Mouse (Mus musculus) heart, embryonic 10.5 days (tissue): ENCODE results near the gene Ly75. TPM values are rescaled to one million over a fixed set of nuclear protein-coding genes. Genes with fewer than 3 reads are reported as not detected.

Source experiments
- DNase-seq: peaks from one replicate; pipeline ENCODE4 v3.0.0-alpha.2; 2017; ENCODE audit warnings: low spot score
- H3K27ac ChIP-seq: fragments of 300-500 bp; sonication (generic); 2 replicates; pipeline ENCODE4 v1.5.1; 2016; ENCODE audit warnings: mild to moderate bottlenecking
- H3K27me3 ChIP-seq: fragments of 300-500 bp; sonication (generic); 2 replicates; pipeline ENCODE4 v1.6.1; 2016; ENCODE audit warnings: mild to moderate bottlenecking; ENCODE audit not compliant: poor library complexity, insufficient read depth, severe bottlenecking
- H3K36me3 ChIP-seq: fragments of 300-500 bp; sonication (generic); 2 replicates; pipeline ENCODE4 v1.6.1; 2016; ENCODE audit warnings: mild to moderate bottlenecking, moderate library complexity
- H3K4me1 ChIP-seq: fragments of 300-500 bp; sonication (generic); 2 replicates; pipeline ENCODE4 v1.6.1; 2016; ENCODE audit warnings: mild to moderate bottlenecking
- H3K4me3 ChIP-seq: fragments of 300-500 bp; sonication (generic); 2 replicates; pipeline ENCODE4 v1.5.1; 2016; ENCODE audit warnings: mild to moderate bottlenecking, moderate library complexity
- H3K9me3 ChIP-seq: fragments of 300-500 bp; sonication (generic); 2 replicates; pipeline ENCODE4 v1.6.1; 2016; ENCODE audit warnings: mild to moderate bottlenecking, moderate library complexity
- WGBS: fragments of 180-500 bp; shearing (Covaris S2); methylation state at CpG from one replicate; pipeline ENCODE4 v1.1.7; 2016; 5-methylcytosine and 5-hydroxymethylcytosine counted together
- polyA plus RNA-seq: library from polyadenylated mRNA; unstranded; fragments of >200 nt; fragmentation: Nextera tagmentation; extraction: Ambion mirVana; gene quantifications from 2 replicates; pipeline ENCODE4 v1.2.1, GENCODE M21; 2016

The Ly75 gene
- polyA plus RNA-seq, 1 experiment from 2014 or later, result 6.6 TPM

GRCm38 (mm10) chr2:60393786-60394185 lies 10.7 kb upstream of the Ly75 start:
- H3K9me3 ChIP-seq, result no peaks in the 10 kb centered on the region
- peaks cover 19% of the 10 kb centered on the region for H3K4me1 ChIP-seq
- 65% methylated on average over 6 of the region's 6 CpGs for WGBS
- H3K27ac ChIP-seq, result no peak overlapping the region
- no peaks in the 10 kb centered on the region for H3K36me3 ChIP-seq
- no peak overlapping the region for H3K4me3 ChIP-seq
- DNase-seq, result peak; percentile 66
- H3K27me3 ChIP-seq, result no peaks in the 10 kb centered on the region

GRCm38 (mm10) chr2:60392286-60392685 lies 9.2 kb upstream of the Ly75 start:
- Histone ChIP-seq H3K36me3 (no peaks in the 10 kb centered on the region), H3K4me1 (peaks cover 19% of the 10 kb centered on the region), H3K4me3 (no peak overlapping the region), H3K9me3 (no peaks in the 10 kb centered on the region), H3K27ac (no peak overlapping the region), H3K27me3 (no peaks in the 10 kb centered on the region)
- DNase-seq, result peak; percentile 68
- 63% methylated on average over 4 of the region's 4 CpGs for WGBS

GRCm38 (mm10) chr2:60387363-60387762 lies 4.3 kb upstream of the Ly75 start:
- Histone ChIP-seq H3K27ac (no peak overlapping the region), H3K27me3 (no peaks in the 10 kb centered on the region), H3K36me3 (no peaks in the 10 kb centered on the region), H3K4me1 (peaks cover 23% of the 10 kb centered on the region), H3K9me3 (no peaks in the 10 kb centered on the region), H3K4me3 (no peak overlapping the region)
- DNase-seq, result no peak
- WGBS, result 57% methylated on average over 3 of the region's 3 CpGs

- no peaks in the 10 kb centered on the region for H3K36me3 ChIP-seq
- no peak overlapping the region for H3K4me3 ChIP-seq
- DNase-seq, result peak; percentile 47
- H3K9me3 ChIP-seq, result no peaks in the 10 kb centered on the region
- H3K27ac ChIP-seq, result no peak overlapping the region
- H3K4me1 ChIP-seq, result peaks cover 21% of the 10 kb centered on the region
- WGBS, result 63% methylated on average over 2 of the region's 2 CpGs
- H3K27me3 ChIP-seq, result no peaks in the 10 kb centered on the region
Observed at GRCm38 (mm10) chr2:60386835-60387234, 3.7 kb upstream of the Ly75 start.

- peaks cover 11% of the 10 kb centered on the region for H3K4me1 ChIP-seq
- H3K36me3 ChIP-seq, result no peaks in the 10 kb centered on the region
- H3K9me3 ChIP-seq, result no peaks in the 10 kb centered on the region
- H3K4me3 ChIP-seq, result no peak overlapping the region
- H3K27me3 ChIP-seq, result no peaks in the 10 kb centered on the region
- no peak overlapping the region for H3K27ac ChIP-seq
- DNase-seq, result no peak
Observed at GRCm38 (mm10) chr2:60384763-60385085, 1.6 kb upstream of the Ly75 start.

GRCm38 (mm10) chr2:60384083-60384762 lies 1.1 kb upstream of the Ly75 start:
- H3K27me3 ChIP-seq, result no peaks in the 10 kb centered on the region
- H3K27ac ChIP-seq, result no peak overlapping the region
- no peak overlapping the region for H3K4me3 ChIP-seq
- 47% methylated on average over 7 of the region's 7 CpGs for WGBS
- no peaks in the 10 kb centered on the region for H3K9me3 ChIP-seq
- no peak for DNase-seq
- peaks cover 10% of the 10 kb centered on the region for H3K4me1 ChIP-seq
- no peaks in the 10 kb centered on the region for H3K36me3 ChIP-seq

- Histone ChIP-seq H3K9me3 (no peaks in the 10 kb centered on the region), H3K4me3 (peak overlapping the region; percentile 66), H3K4me1 (peaks cover 10% of the 10 kb centered on the region), H3K27ac (peak overlapping the region; percentile 82), H3K27me3 (no peaks in the 10 kb centered on the region), H3K36me3 (no peaks in the 10 kb centered on the region)
- DNase-seq, result no peak
- WGBS, result 63% methylated on average over 3 of the region's 3 CpGs
Observed at GRCm38 (mm10) chr2:60382346-60382745, 757 bp downstream of the Ly75 start.

- WGBS, result 83% methylated on average over 5 of the region's 5 CpGs
- Histone ChIP-seq H3K27ac (no peak overlapping the region), H3K4me1 (peaks cover under 1% of the 10 kb centered on the region; the same call in 1 of the 2 replicates), H3K36me3 (peaks cover 11% of the 10 kb centered on the region; the same call in 1 of the 2 replicates), H3K4me3 (no peak overlapping the region), H3K9me3 (no peaks in the 10 kb centered on the region), H3K27me3 (no peaks in the 10 kb centered on the region)
- DNase-seq, result no peak
Observed at GRCm38 (mm10) chr2:60377260-60377659, 5.8 kb downstream of the Ly75 start.

GRCm38 (mm10) chr2:60375608-60376107 lies 7.4 kb downstream of the Ly75 start:
- H3K27me3 ChIP-seq, result no peaks in the 10 kb centered on the region
- no peaks in the 10 kb centered on the region for H3K9me3 ChIP-seq
- no peak for DNase-seq
- no peak overlapping the region for H3K4me3 ChIP-seq
- no peaks in the 10 kb centered on the region for H3K4me1 ChIP-seq
- H3K27ac ChIP-seq, result no peak overlapping the region
- WGBS, result 92% methylated on average over 15 of the region's 15 CpGs
- H3K36me3 ChIP-seq, result peaks cover 11% of the 10 kb centered on the region; the same call in 1 of the 2 replicates

- Histone ChIP-seq H3K27ac (no peak overlapping the region), H3K9me3 (no peaks in the 10 kb centered on the region), H3K36me3 (peaks cover 11% of the 10 kb centered on the region; the same call in 1 of the 2 replicates), H3K4me1 (no peaks in the 10 kb centered on the region), H3K4me3 (no peak overlapping the region), H3K27me3 (no peaks in the 10 kb centered on the region)
- no peak for DNase-seq
- 91% methylated on average over 8 of the region's 8 CpGs for WGBS
Observed at GRCm38 (mm10) chr2:60375126-60375525, 8.0 kb downstream of the Ly75 start.

- no peaks in the 10 kb centered on the region for H3K9me3 ChIP-seq
- DNase-seq, result peak; percentile 33
- peaks cover 9% of the 10 kb centered on the region; the same call in 1 of the 2 replicates for H3K36me3 ChIP-seq
- no peak overlapping the region for H3K4me3 ChIP-seq
- no peaks in the 10 kb centered on the region for H3K27me3 ChIP-seq
- H3K4me1 ChIP-seq, result no peaks in the 10 kb centered on the region
- H3K27ac ChIP-seq, result no peak overlapping the region
- 88% methylated on average over 5 of the region's 5 CpGs for WGBS
Observed at GRCm38 (mm10) chr2:60370188-60370587, 12.9 kb downstream of the Ly75 start.

GRCm38 (mm10) chr2:60369454-60369853 lies 13.6 kb downstream of the Ly75 start:
- H3K36me3 ChIP-seq, result peaks cover 9% of the 10 kb centered on the region; the same call in 1 of the 2 replicates
- H3K27ac ChIP-seq, result no peak overlapping the region
- 82% methylated on average over 4 of the region's 4 CpGs for WGBS

GRCm38 (mm10) chr2:60367871-60368270 lies 15.2 kb downstream of the Ly75 start:
- H3K4me1 ChIP-seq, result no peaks in the 10 kb centered on the region
- DNase-seq, result peak; percentile 9
- no peak overlapping the region for H3K4me3 ChIP-seq
- no peaks in the 10 kb centered on the region for H3K9me3 ChIP-seq
- H3K27me3 ChIP-seq, result no peaks in the 10 kb centered on the region
- H3K36me3 ChIP-seq, result 0 out of 2 replicates have a peak, but pooled peaks cover 4% of the 10 kb centered on the region
- 85% methylated on average over 7 of the region's 7 CpGs for WGBS
- H3K27ac ChIP-seq, result no peak overlapping the region

More at GRCm38 (mm10) chr2:60369454-60369853, 13.6 kb downstream of the Ly75 start:
- Histone ChIP-seq H3K4me3 (no peak overlapping the region), H3K27me3 (no peaks in the 10 kb centered on the region), H3K4me1 (no peaks in the 10 kb centered on the region), H3K9me3 (no peaks in the 10 kb centered on the region)
- peak; percentile 59 for DNase-seq

- Histone ChIP-seq H3K27ac (no peak overlapping the region), H3K27me3 (no peaks in the 10 kb centered on the region), H3K4me3 (no peak overlapping the region), H3K9me3 (no peaks in the 10 kb centered on the region), H3K36me3 (no peaks in the 10 kb centered on the region), H3K4me1 (no peaks in the 10 kb centered on the region)
- WGBS, result 88% methylated on average over 2 of the region's 2 CpGs
- peak; percentile 35 for DNase-seq
Observed at GRCm38 (mm10) chr2:60367204-60367603, 15.9 kb downstream of the Ly75 start.
